Comparison of ENCODE assay signal across 19 mouse cellular contexts in genomic region chr2:68284391-68284790, GRCm38 (mm10).
DNase-seq lines count a peak whose midpoint lies in the region; ATAC-seq lines count a peak whose summit lies in the region.
"Had no signal": no experiment of that assay in that cellular context is flagged by ENCODE, and none has a peak within 500 bp of the region (broad histone marks: within the 10 kb centered on the region; RNA-seq: fewer than 3 reads in every experiment).

No protein-coding gene starts in this region.

- H3K9ac ChIP-seq in forebrain, embryonic 15.5 days (replicated peaks), result no peak overlapping the region
- H3K9ac ChIP-seq: embryonic facial prominence, embryonic 15.5 days; liver, postnatal 0 days; midbrain, embryonic 13.5 days; neural tube, embryonic 12.5 days had no signal

- peaks cover 30% of the 10 kb centered on the region for H3K36me3 ChIP-seq in heart, embryonic 10.5 days
- H3K36me3 ChIP-seq in forebrain, embryonic 15.5 days, result no peaks in the 10 kb centered on the region

- no peak overlapping the region for H3K4me2 ChIP-seq in forebrain, embryonic 15.5 days (replicated peaks)
- H3K4me2 ChIP-seq: embryonic facial prominence, embryonic 15.5 days; midbrain, embryonic 13.5 days; neural tube, embryonic 12.5 days had no signal

- no peaks in the 10 kb centered on the region for H3K9me3 ChIP-seq in heart, embryonic 10.5 days
- H3K9me3 ChIP-seq in forebrain, embryonic 15.5 days, result no peaks in the 10 kb centered on the region
- H3K9me3 ChIP-seq: embryonic facial prominence, embryonic 15.5 days; limb, embryonic 10.5 days; midbrain, embryonic 13.5 days had no signal

- H3K4me1 ChIP-seq in heart, embryonic 10.5 days, result no peaks in the 10 kb centered on the region
- H3K4me1 ChIP-seq in forebrain, embryonic 15.5 days, result peaks cover 4% of the 10 kb centered on the region; the same call in 1 of the 2 replicates
- H3K4me1 ChIP-seq: embryonic facial prominence, embryonic 15.5 days; hindbrain, embryonic 10.5 days; limb, embryonic 10.5 days; neural tube, embryonic 12.5 days had no signal

- H3K4me3 ChIP-seq in heart, embryonic 10.5 days, result no peak overlapping the region
- no peak overlapping the region for H3K4me3 ChIP-seq in forebrain, embryonic 15.5 days
- H3K4me3 ChIP-seq: embryonic facial prominence, embryonic 15.5 days; hindbrain, embryonic 10.5 days; limb, embryonic 10.5 days; midbrain, embryonic 13.5 days; neural tube, embryonic 12.5 days had no signal

- peak; percentile 70 to 71 for DNase-seq in heart, adult 18-20 months
- no peak for DNase-seq in heart, embryonic 10.5 days (ENCODE audit: low spot score)
- DNase-seq in ovary, adult 18-20 months (ENCODE audit: low spot score), result peak; percentile 14
- DNase-seq in ovary, postnatal 10 days (ENCODE audit: low spot score), result no peak
- peak; percentile 22 to 38 for DNase-seq in adrenal gland, postnatal 36 days
- peak; percentile 24 for DNase-seq in heart, postnatal 25 days (ENCODE audit: low spot score)
- no peak for DNase-seq in embryo, embryonic 10 days (ENCODE audit: low spot score)
- DNase-seq: cerebellum, postnatal 36 days; kidney, postnatal 36 days; liver, postnatal 0 days; right cerebral cortex, postnatal 14 days; thymus, postnatal 4 days had no signal

- H3K27me3 ChIP-seq in heart, embryonic 10.5 days (ENCODE audit: insufficient read depth, poor library complexity, severe bottlenecking), result no peaks in the 10 kb centered on the region
- H3K27me3 ChIP-seq in forebrain, embryonic 15.5 days, result no peaks in the 10 kb centered on the region
- H3K27me3 ChIP-seq: embryonic facial prominence, embryonic 15.5 days; midbrain, embryonic 13.5 days; neural tube, embryonic 12.5 days had no signal

- intact Hi-C loops in heart, postnatal 25 days (cut with DNase I), result no loop called here

- 81% methylated on average over 2 of the region's 2 CpGs for whole genome bisulfite sequencing in heart, embryonic 10.5 days
- 76% methylated on average over 2 of the region's 2 CpGs for WGBS in forebrain, embryonic 15.5 days

- H3K27ac ChIP-seq in heart, embryonic 10.5 days, result no peak overlapping the region
- no peak overlapping the region for H3K27ac ChIP-seq in forebrain, embryonic 15.5 days (replicated peaks)
- H3K27ac ChIP-seq: embryonic facial prominence, embryonic 15.5 days; hindbrain, embryonic 10.5 days; limb, embryonic 10.5 days; midbrain, embryonic 13.5 days; neural tube, embryonic 12.5 days had no signal

- ATAC-seq in forebrain, embryonic 15.5 days (replicated peaks), result no peak
- ATAC-seq: intestine, embryonic 16.5 days; liver, postnatal 0 days; midbrain, embryonic 13.5 days had no signal

Comparison
In these comparisons a context has a peak if more than half of its experiments do, and no peak if none do; other contexts are left out.
1. DNase-seq: peak in heart, adult 18-20 months (2 of 2), ovary, adult 18-20 months (single experiment), adrenal gland, postnatal 36 days (2 of 2) and heart, postnatal 25 days (single experiment); none in heart, embryonic 10.5 days (single experiment), ovary, postnatal 10 days (single experiment) and embryo, embryonic 10 days (single experiment).